Mouse (Mus musculus) heart, adult 2 months (tissue): Measurements from ENCODE around the gene Rxrg. TPM values are rescaled to one million over a fixed set of nuclear protein-coding genes. Genes with fewer than 3 reads are reported as not detected.

Experiments used
- DNase-seq, 2 experiments: peaks; one replicate each; pipeline ENCODE4 v3.0.0; 2021
- H3K27ac ChIP-seq: fragments of 200-600 bp; 2 replicates; pipeline ENCODE4 v1.8.1; 2022
- H3K27me3 ChIP-seq: fragments of 200-500 bp; 2 replicates; pipeline ENCODE4 v1.6.1; 2012; ENCODE audit warnings: mild to moderate bottlenecking, low read length, inconsistent platforms, mixed read lengths; ENCODE audit not compliant: control insufficient read depth, insufficient read depth
- H3K36me3 ChIP-seq: fragments of 200-500 bp; 2 replicates; pipeline ENCODE4 v1.6.1; 2012; ENCODE audit warnings: low read length, inconsistent platforms; ENCODE audit not compliant: control insufficient read depth, insufficient read depth
- H3K4me1 ChIP-seq: fragments of 200-500 bp; 2 replicates; pipeline ENCODE4 v1.6.1; 2011; ENCODE audit warnings: low read length; ENCODE audit not compliant: control insufficient read depth, insufficient read depth
- H3K4me3 ChIP-seq: fragments of 200-600 bp; 2 replicates; pipeline ENCODE4 v1.8.1; 2022
- H3K79me2 ChIP-seq: fragments of 200-500 bp; replicated peaks from 2 replicates; pipeline ENCODE4 v1.6.1; 2012; ENCODE audit warnings: mild to moderate bottlenecking, inconsistent platforms, low read length, moderate library complexity, mixed read lengths; ENCODE audit not compliant: control insufficient read depth, insufficient read depth
- H3K9ac ChIP-seq: fragments of 200-500 bp; 2 replicates; pipeline ENCODE4 v1.6.1; 2012; ENCODE audit warnings: low read depth, mild to moderate bottlenecking, control low read depth, inconsistent platforms, low read length, mixed read lengths
- CTCF ChIP-seq: fragments of 200-600 bp; IDR thresholded peaks from 2 replicates; pipeline ENCODE4 v1.8.1; 2022; ENCODE audit warnings: antibody characterized with exemption, mild to moderate bottlenecking, moderate library complexity
- EP300 ChIP-seq: fragments of 200-500 bp; IDR thresholded peaks from 2 replicates; pipeline ENCODE4 v1.6.1; 2011; ENCODE audit warnings: low read depth, low read length, control low read depth; ENCODE audit not compliant: insufficient read depth
- POLR2A ChIP-seq: fragments of 200-500 bp; IDR thresholded peaks from 2 replicates; pipeline ENCODE4 v1.6.1; 2011; ENCODE audit warnings: mild to moderate bottlenecking, low read depth, low read length, control low read depth; ENCODE audit not compliant: insufficient read depth
- WGBS: fragments of 180-500 bp; shearing (Covaris S2); methylation state at CpG from one replicate; pipeline ENCODE4 v1.1.7; 2018; 5-methylcytosine and 5-hydroxymethylcytosine counted together
- intact Hi-C: fragments of 180-260 bp; cut with DNase I; formaldehyde crosslinking; loops from one replicate; pipeline ENCODE4 v1.15.1; 2025
- polyA plus RNA-seq: library from polyadenylated mRNA; depleted of rRNA; stranded (reverse); fragments of >200 nt; gene quantifications from 2 replicates; pipeline ENCODE4 v1.2.3, GENCODE M21; 2012
- total RNA-seq, 2 experiments: library from RNA; stranded (reverse); gene quantifications; 2 replicates each; pipeline ENCODE4 v1.2.3; 2021

The Rxrg gene
- total and polyA plus RNA-seq, 3 experiments: 64.2 to 81.3 (median 67.0) TPM

GRCm38 (mm10) chr1:167652336-167652735, 54.2 kb downstream of the Rxrg start:
- Histone ChIP-seq H3K27me3 (no peaks in the 10 kb centered on the region), H3K36me3 (no peaks in the 10 kb centered on the region), H3K4me3 (no peak overlapping the region), H3K27ac (no peak overlapping the region), H3K4me1 (peaks cover 4% of the 10 kb centered on the region), H3K9ac (no peak overlapping the region), H3K79me2 (no peaks in the 10 kb centered on the region)
- TF ChIP-seq POLR2A (no peak), CTCF (no peak), EP300 (no peak)
- 50% methylated on average over 2 of the region's 2 CpGs for WGBS
- DNase-seq: no peak
- intact Hi-C loops: no loop called here

GRCm38 (mm10) chr1:167659065-167659464, 60.9 kb downstream of the Rxrg start:
- Histone ChIP-seq H3K79me2 (no peaks in the 10 kb centered on the region), H3K9ac (no peak overlapping the region), H3K27ac (no peak overlapping the region), H3K36me3 (no peaks in the 10 kb centered on the region), H3K4me3 (no peak overlapping the region), H3K4me1 (no peaks in the 10 kb centered on the region), H3K27me3 (peaks cover 5% of the 10 kb centered on the region)
- DNase-seq: no peak
- 88% methylated on average over 3 of the region's 3 CpGs for WGBS
- TF ChIP-seq EP300 (no peak), POLR2A (no peak), CTCF (no peak)
- intact Hi-C loops: no loop called here

DNA sequence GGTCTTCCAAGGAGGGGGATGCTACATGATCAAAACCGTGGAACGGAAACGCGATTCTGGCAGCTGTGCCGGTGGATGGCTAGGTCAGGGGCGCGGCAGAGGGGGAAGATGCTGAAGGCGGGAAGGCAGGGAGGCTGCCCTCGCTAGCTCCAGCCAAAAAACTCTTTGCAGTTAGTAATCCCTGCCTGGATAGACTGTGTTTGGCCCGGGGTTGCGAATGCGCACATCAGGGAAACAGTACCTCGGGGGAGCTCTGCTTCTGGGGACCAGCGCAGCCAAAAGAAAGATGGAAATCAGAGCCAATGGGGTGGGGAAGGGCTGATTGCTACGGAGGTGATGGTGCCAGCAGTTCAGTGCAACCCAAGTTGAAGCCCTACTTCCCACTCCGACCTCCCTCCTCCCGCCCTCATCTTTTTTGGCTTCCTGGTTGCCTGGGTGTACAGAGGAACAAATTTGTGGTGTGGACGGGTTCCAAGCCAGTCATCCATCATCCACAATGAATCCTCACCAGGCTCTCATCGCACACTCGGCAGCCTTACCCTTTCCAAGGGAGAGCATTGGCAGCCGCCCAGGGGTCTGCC, 62.4 kb downstream of the Rxrg start:
- DNase-seq: peak; percentile 60 to 71
- no peak overlapping the region for H3K4me3 ChIP-seq
- H3K27ac ChIP-seq: no peak overlapping the region
- TF ChIP-seq POLR2A: no peak
- no peak for TF ChIP-seq CTCF
- no peak for TF ChIP-seq EP300
- intact Hi-C loops: no loop called here
- no peaks in the 10 kb centered on the region for H3K36me3 ChIP-seq
- WGBS: 2% methylated on average over 21 of the region's 21 CpGs
- no peaks in the 10 kb centered on the region for H3K79me2 ChIP-seq
- H3K27me3 ChIP-seq: peaks cover 5% of the 10 kb centered on the region
- H3K4me1 ChIP-seq: no peaks in the 10 kb centered on the region
- H3K9ac ChIP-seq: no peak overlapping the region

GRCm38 (mm10) chr1:167661123-167661522, 62.9 kb downstream of the Rxrg start:
- intact Hi-C loops: no loop called here
- H3K27me3 ChIP-seq: peaks cover 5% of the 10 kb centered on the region
- TF ChIP-seq CTCF (no peak), EP300 (no peak), POLR2A (no peak)
- DNase-seq: peak; percentile 52 to 54
- no peaks in the 10 kb centered on the region for H3K79me2 ChIP-seq
- H3K9ac ChIP-seq: no peak overlapping the region
- H3K4me1 ChIP-seq: no peaks in the 10 kb centered on the region
- no peak overlapping the region for H3K27ac ChIP-seq
- no peaks in the 10 kb centered on the region for H3K36me3 ChIP-seq
- 1% methylated on average over 19 of the region's 19 CpGs for WGBS
- H3K4me3 ChIP-seq: no peak overlapping the region

GRCm38 (mm10) chr1:167663136-167663535, 65.0 kb downstream of the Rxrg start:
- TF ChIP-seq EP300 (no peak), POLR2A (no peak), CTCF (no peak)
- 79% methylated on average over 5 of the region's 5 CpGs for WGBS
- Histone ChIP-seq H3K27me3 (peaks cover 5% of the 10 kb centered on the region), H3K9ac (no peak overlapping the region), H3K36me3 (no peaks in the 10 kb centered on the region), H3K4me3 (no peak overlapping the region), H3K27ac (no peak overlapping the region), H3K4me1 (peaks cover 2% of the 10 kb centered on the region; the same call in 1 of the 2 replicates), H3K79me2 (no peaks in the 10 kb centered on the region)
- DNase-seq: no peak
- intact Hi-C loops: no loop called here

DNA sequence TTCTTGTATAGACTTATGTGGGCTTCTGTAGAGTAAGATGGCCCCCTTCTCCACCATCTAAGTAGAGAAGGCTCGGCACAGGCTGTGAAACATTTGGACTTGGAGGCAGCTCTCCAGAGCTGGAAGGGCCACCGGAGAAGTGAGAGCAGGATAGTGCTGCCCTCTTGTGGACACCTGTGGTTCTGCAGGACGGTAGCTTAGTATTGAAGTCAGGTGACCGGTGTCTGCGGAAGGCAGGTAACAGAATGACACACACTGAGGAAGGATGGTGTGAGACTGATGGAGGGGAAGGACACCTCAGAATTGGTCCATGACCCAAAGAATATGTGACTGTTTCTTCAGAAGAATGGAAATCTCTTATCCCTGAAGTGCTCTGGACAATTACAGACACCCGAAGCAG, 71.6 kb downstream of the Rxrg start:
- H3K27me3 ChIP-seq: no peaks in the 10 kb centered on the region
- intact Hi-C loops: no loop called here

More for the DNA sequence above, 71.6 kb downstream of the Rxrg start:
- H3K79me2 ChIP-seq: no peaks in the 10 kb centered on the region
- no peak overlapping the region for H3K27ac ChIP-seq
- H3K4me3 ChIP-seq: no peak overlapping the region
- peak; percentile 91 for TF ChIP-seq CTCF
- no peak for TF ChIP-seq POLR2A
- no peak overlapping the region for H3K9ac ChIP-seq
- WGBS: 35% methylated on average over 6 of the region's 6 CpGs
- peaks cover 2% of the 10 kb centered on the region; the same call in 1 of the 2 replicates for H3K4me1 ChIP-seq
- DNase-seq: peak; percentile 36 to 64
- H3K36me3 ChIP-seq: no peaks in the 10 kb centered on the region
